Mouse (Mus musculus): ENCODE results near the gene Bpgm. TPM values are rescaled to one million over a fixed set of nuclear protein-coding genes. Genes with fewer than 3 reads are reported as not detected.

The Bpgm gene
- polyA plus RNA-seq, 1 experiment, result 22.1 TPM

GRCm38 (mm10) chr6:34475391-34475790 is 616 bp upstream of the Bpgm start:
- H3K27me3 ChIP-seq (ENCODE audit: control insufficient read depth, insufficient read depth, low read length), result no peaks in the 10 kb centered on the region
- H3K4me1 ChIP-seq (ENCODE audit: control insufficient read depth, insufficient read depth, insufficient read length, low read length), result peaks cover 12% of the 10 kb centered on the region; the same call in 1 of the 2 replicates
- H3K27ac ChIP-seq (ENCODE audit: insufficient read depth, low read depth, low read length), result peak overlapping the region; percentile 51; the same call in 1 of the 2 replicates
- H3K36me3 ChIP-seq (ENCODE audit: control insufficient read depth, insufficient read depth, low read length), result no peaks in the 10 kb centered on the region
- WGBS, result 9% methylated on average over 6 of the region's 6 CpGs
- no peak overlapping the region for H3K4me3 ChIP-seq (ENCODE audit: low read depth, low read length)
- TF ChIP-seq POLR2A (IDR thresholded peaks at IDR 0.05; ENCODE audit: low read depth, low read length), result no peak

- Histone ChIP-seq H3K36me3 (ENCODE audit: control insufficient read depth, insufficient read depth, low read length) (no peaks in the 10 kb centered on the region), H3K4me3 (ENCODE audit: low read depth, low read length) (peak overlapping the region; percentile 35), H3K27ac (ENCODE audit: insufficient read depth, low read depth, low read length) (peak overlapping the region; percentile 97), H3K27me3 (ENCODE audit: control insufficient read depth, insufficient read depth, low read length) (no peaks in the 10 kb centered on the region), H3K4me1 (ENCODE audit: control insufficient read depth, insufficient read depth, insufficient read length, low read length) (peaks cover 22% of the 10 kb centered on the region)
- WGBS, result 72% methylated on average over 7 of the region's 7 CpGs
- no peak for TF ChIP-seq CTCF (IDR thresholded peaks at IDR 0.05; ENCODE audit: extremely low read depth, insufficient read length, insufficient replicate concordance, low read depth, low read length)
Observed at GRCm38 (mm10) chr6:34478036-34478435, 2.0 kb downstream of the Bpgm start.

- Histone ChIP-seq H3K4me3 (ENCODE audit: low read depth, low read length) (peak overlapping the region; percentile 9; the same call in 1 of the 2 replicates), H3K27me3 (ENCODE audit: control insufficient read depth, insufficient read depth, low read length) (no peaks in the 10 kb centered on the region), H3K27ac (ENCODE audit: insufficient read depth, low read depth, low read length) (peak overlapping the region; percentile 97), H3K36me3 (ENCODE audit: control insufficient read depth, insufficient read depth, low read length) (no peaks in the 10 kb centered on the region), H3K4me1 (ENCODE audit: control insufficient read depth, insufficient read depth, insufficient read length, low read length) (peaks cover 26% of the 10 kb centered on the region)
- WGBS, result 37% methylated on average over 6 of the region's 6 CpGs
- TF ChIP-seq POLR2A (IDR thresholded peaks at IDR 0.05; ENCODE audit: low read depth, low read length), result no peak
Observed at GRCm38 (mm10) chr6:34478677-34479360, 2.8 kb downstream of the Bpgm start.

GRCm38 (mm10) chr6:34479531-34479930 is 3.5 kb downstream of the Bpgm start:
- Histone ChIP-seq H3K4me1 (ENCODE audit: control insufficient read depth, insufficient read depth, insufficient read length, low read length) (peaks cover 30% of the 10 kb centered on the region), H3K36me3 (ENCODE audit: control insufficient read depth, insufficient read depth, low read length) (no peaks in the 10 kb centered on the region), H3K27ac (ENCODE audit: insufficient read depth, low read depth, low read length) (peak overlapping the region; percentile 97), H3K27me3 (ENCODE audit: control insufficient read depth, insufficient read depth, low read length) (no peaks in the 10 kb centered on the region), H3K4me3 (ENCODE audit: low read depth, low read length) (no peak overlapping the region)
- 9% methylated on average over 8 of the region's 8 CpGs for WGBS
- TF ChIP-seq CTCF (IDR thresholded peaks at IDR 0.05; ENCODE audit: extremely low read depth, insufficient read length, insufficient replicate concordance, low read depth, low read length) (no peak), POLR2A (IDR thresholded peaks at IDR 0.05; ENCODE audit: low read depth, low read length) (no peak; the same call in 1 of the 2 replicates)

- TF ChIP-seq POLR2A (IDR thresholded peaks at IDR 0.05; ENCODE audit: low read depth, low read length), result no peak
- TF ChIP-seq CTCF (IDR thresholded peaks at IDR 0.05; ENCODE audit: extremely low read depth, insufficient read length, insufficient replicate concordance, low read depth, low read length), result no peak
- no peaks in the 10 kb centered on the region for H3K36me3 ChIP-seq (ENCODE audit: control insufficient read depth, insufficient read depth, low read length)
- H3K27ac ChIP-seq (ENCODE audit: insufficient read depth, low read depth, low read length), result peak overlapping the region; percentile 36
Observed at GRCm38 (mm10) chr6:34480749-34481148, 4.7 kb downstream of the Bpgm start.

GRCm38 (mm10) chr6:34481349-34481748 is 5.3 kb downstream of the Bpgm start:
- WGBS, result 62% methylated on average over 6 of the region's 6 CpGs
- peak overlapping the region; percentile 36 for H3K27ac ChIP-seq (ENCODE audit: insufficient read depth, low read depth, low read length)

More at GRCm38 (mm10) chr6:34480749-34481148, 4.7 kb downstream of the Bpgm start:
- WGBS, result 12% methylated on average over 4 of the region's 4 CpGs
- Histone ChIP-seq H3K4me3 (ENCODE audit: low read depth, low read length) (no peak overlapping the region), H3K4me1 (ENCODE audit: control insufficient read depth, insufficient read depth, insufficient read length, low read length) (peaks cover 33% of the 10 kb centered on the region), H3K27me3 (ENCODE audit: control insufficient read depth, insufficient read depth, low read length) (no peaks in the 10 kb centered on the region)

GRCm38 (mm10) chr6:34482842-34483241 is 6.8 kb downstream of the Bpgm start:
- TF ChIP-seq POLR2A (IDR thresholded peaks at IDR 0.05; ENCODE audit: low read depth, low read length) (no peak), CTCF (IDR thresholded peaks at IDR 0.05; ENCODE audit: extremely low read depth, insufficient read length, insufficient replicate concordance, low read depth, low read length) (no peak)
- H3K4me3 ChIP-seq (ENCODE audit: low read depth, low read length), result no peak overlapping the region
- peak overlapping the region; percentile 90 for H3K27ac ChIP-seq (ENCODE audit: insufficient read depth, low read depth, low read length)
- WGBS, result 51% methylated on average over 4 of the region's 4 CpGs
- peaks cover 33% of the 10 kb centered on the region for H3K4me1 ChIP-seq (ENCODE audit: control insufficient read depth, insufficient read depth, insufficient read length, low read length)
- H3K36me3 ChIP-seq (ENCODE audit: control insufficient read depth, insufficient read depth, low read length), result peaks cover 9% of the 10 kb centered on the region
- H3K27me3 ChIP-seq (ENCODE audit: control insufficient read depth, insufficient read depth, low read length), result no peaks in the 10 kb centered on the region

More at GRCm38 (mm10) chr6:34481349-34481748, 5.3 kb downstream of the Bpgm start:
- TF ChIP-seq POLR2A (IDR thresholded peaks at IDR 0.05; ENCODE audit: low read depth, low read length), result no peak
- TF ChIP-seq CTCF (IDR thresholded peaks at IDR 0.05; ENCODE audit: extremely low read depth, insufficient read length, insufficient replicate concordance, low read depth, low read length), result no peak
- Histone ChIP-seq H3K36me3 (ENCODE audit: control insufficient read depth, insufficient read depth, low read length) (no peaks in the 10 kb centered on the region), H3K4me3 (ENCODE audit: low read depth, low read length) (no peak overlapping the region), H3K27me3 (ENCODE audit: control insufficient read depth, insufficient read depth, low read length) (no peaks in the 10 kb centered on the region), H3K4me1 (ENCODE audit: control insufficient read depth, insufficient read depth, insufficient read length, low read length) (peaks cover 33% of the 10 kb centered on the region)
